Mouse (Mus musculus): ENCODE measurements around the gene Olfr371. TPM values are rescaled to one million over a fixed set of nuclear protein-coding genes. Genes with fewer than 3 reads are reported as not detected.

Olfr371 gene
- total RNA-seq (2023): not detected

DNA sequence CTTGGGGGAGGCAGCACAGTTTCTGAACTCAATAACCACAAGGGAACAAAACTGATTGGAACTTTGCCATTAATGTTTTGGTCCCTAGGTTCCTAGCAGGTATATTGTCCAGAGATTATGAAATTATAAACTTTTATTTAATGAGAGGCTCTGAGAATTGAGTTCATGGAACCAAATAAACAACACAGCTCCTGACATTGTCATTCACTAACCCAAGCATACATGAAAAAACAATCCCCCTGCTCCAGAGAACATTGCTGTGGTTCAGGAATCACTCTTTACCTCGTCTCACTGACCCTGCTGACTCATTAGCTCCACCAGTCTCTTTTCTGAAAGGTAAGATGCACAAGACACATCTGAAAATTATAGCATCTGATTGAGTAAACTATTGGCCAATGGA lies at the start of gene Olfr371:
Gene Olfr371 (plus strand): TSS at position 301 of the 400 bp plus-strand sequence.

Other genes starting within 250 kb of the Olfr371 start
- 1,000 to 10,000 TPM in 1 of 2 experiments, 100 to 1,000 TPM in 1; 703 to 1,140 TPM for gene Junb, start 247.3 kb upstream of the Olfr371 start, total RNA-seq (2023)
- gene Hook2, start 235.4 kb upstream of the Olfr371 start, total RNA-seq (2023): 1 to 10 TPM; 6.2 to 7.5 TPM
- gene Best2, start 211.5 kb upstream of the Olfr371 start, total RNA-seq (2023): not detected
- 10 to 100 TPM; 74.7 to 77.8 TPM for gene Asna1, start 200.7 kb upstream of the Olfr371 start, total RNA-seq (2023)
- gene Trir, start 199.2 kb upstream of the Olfr371 start, total RNA-seq (2023): 100 to 1,000 TPM; 207 to 213 TPM
- 10 to 100 TPM; 43.3 to 52.5 TPM for gene Tnpo2, start 189.1 kb upstream of the Olfr371 start, total RNA-seq (2023)
- 10 to 100 TPM; 12.4 to 17.5 TPM for gene Fbxw9, start 165.9 kb upstream of the Olfr371 start, total RNA-seq (2023)
- not detected for gene Gm5741, start 158.0 kb upstream of the Olfr371 start, total RNA-seq (2023)
- gene Dhps, start 154.2 kb upstream of the Olfr371 start, total RNA-seq (2023): 100 to 1,000 TPM; 112 to 143 TPM
- 10 to 100 TPM; 43.3 to 49.1 TPM for gene Wdr83os, start 145.2 kb upstream of the Olfr371 start, total RNA-seq (2023)
- 10 to 100 TPM; 15.8 to 22.6 TPM for gene Wdr83, start 144.7 kb upstream of the Olfr371 start, total RNA-seq (2023)
- 100 to 1,000 TPM; 166 to 174 TPM for gene Man2b1, start 142.7 kb upstream of the Olfr371 start, total RNA-seq (2023)
- under 1 TPM; 0.30 to 0.35 TPM for gene Zfp791, start 102.9 kb upstream of the Olfr371 start, total RNA-seq (2023)
- gene Cks1brt, start 74.1 kb upstream of the Olfr371 start, total RNA-seq (2023): not detected
- 10 to 100 TPM; 33.5 to 34.6 TPM for gene Orc6, start 73.6 kb downstream of the Olfr371 start, total RNA-seq (2023)
- gene Vps35, start 73.8 kb downstream of the Olfr371 start, total RNA-seq (2023): 10 to 100 TPM; 76.9 to 79.2 TPM
- not detected for gene Mylk3, start 160.4 kb downstream of the Olfr371 start, total RNA-seq (2023)
- gene 4921524J17Rik, start 206.8 kb downstream of the Olfr371 start, total RNA-seq (2023): 10 to 100 TPM; 14.3 to 22.3 TPM